Comparison of ENCODE assay signal across 8 mouse cellular contexts in genomic region chr5:148965089-148965591, GRCm38 (mm10). TPM values are rescaled to one million over a fixed set of nuclear protein-coding genes. Genes with fewer than 3 reads are reported as not detected.
DNase-seq lines count a peak whose midpoint lies in the region; ATAC-seq lines count a peak whose summit lies in the region.

No protein-coding gene starts in this region.

- H3K9me3 ChIP-seq in kidney, embryonic 16.5 days (ENCODE audit: low read length) = no peaks in the 10 kb centered on the region
- H3K9me3 ChIP-seq in liver, embryonic 11.5 days (ENCODE audit: control insufficient read depth, low read length) = no peaks in the 10 kb centered on the region

- H3K27ac ChIP-seq in kidney, embryonic 16.5 days (ENCODE audit: low read length) = peak overlapping the region; percentile 9; the same call in 1 of the 2 replicates
- peak overlapping the region; percentile 84; the same call in 1 of the 2 replicates for H3K27ac ChIP-seq in liver, embryonic 11.5 days (ENCODE audit: low read depth, low read length)

- WGBS in kidney, embryonic 16.5 days = 48% methylated on average over 15 of the region's 15 CpGs
- 68% methylated on average over 15 of the region's 15 CpGs for WGBS in liver, embryonic 11.5 days

- H3K4me3 ChIP-seq in kidney, embryonic 16.5 days (ENCODE audit: low read length) = no peak overlapping the region
- H3K4me3 ChIP-seq in liver, embryonic 11.5 days (ENCODE audit: low read depth, low read length) = no peak overlapping the region

- DNase-seq in adrenal gland, postnatal 14 days = peak; percentile 52
- no peak for DNase-seq in adrenal gland, postnatal 10 days
- no peak for DNase-seq in kidney, postnatal 14 days
- peak; percentile 51 for DNase-seq in brain, embryonic 18.5 days (ENCODE audit: low read depth, low spot score)
- no peak for DNase-seq in liver, embryonic 11.5 days (ENCODE audit: low spot score)
- DNase-seq in c-Kit-positive CD71-positive TER-119-positive erythroid progenitor cells, embryonic 14.5 days (ENCODE audit: low spot score) = no peak

- H3K9ac ChIP-seq in kidney, embryonic 16.5 days (replicated peaks; ENCODE audit: low read length) = no peak overlapping the region
- no peak overlapping the region for H3K9ac ChIP-seq in liver, embryonic 11.5 days (ENCODE audit: low read depth, low read length)

- peaks cover 32% of the 10 kb centered on the region for H3K4me1 ChIP-seq in kidney, embryonic 16.5 days (ENCODE audit: insufficient read depth, low read length)
- H3K4me1 ChIP-seq in liver, embryonic 11.5 days (replicated peaks; ENCODE audit: control insufficient read depth, insufficient read depth, low read length) = peaks cover 29% of the 10 kb centered on the region

- H3K27me3 ChIP-seq in kidney, embryonic 16.5 days (ENCODE audit: insufficient read depth, low read length) = no peaks in the 10 kb centered on the region
- no peaks in the 10 kb centered on the region for H3K27me3 ChIP-seq in liver, embryonic 11.5 days (replicated peaks; ENCODE audit: control insufficient read depth, insufficient read depth, low read length)

- no peak for ATAC-seq in kidney, embryonic 16.5 days (ENCODE audit: low FRiP score, low TSS enrichment)
- ATAC-seq in liver, embryonic 11.5 days (replicated peaks; ENCODE audit: low FRiP score) = no peak
- ATAC-seq in inflammation-experienced regulatory T-cells, adult 6 months = no peak

- no peak overlapping the region for H3K4me2 ChIP-seq in kidney, embryonic 16.5 days (replicated peaks; ENCODE audit: low read depth, low read length)
- peak overlapping the region; percentile 56 for H3K4me2 ChIP-seq in liver, embryonic 11.5 days

- H3K36me3 ChIP-seq in kidney, embryonic 16.5 days (ENCODE audit: insufficient read depth, low read length) = no peaks in the 10 kb centered on the region
- H3K36me3 ChIP-seq in liver, embryonic 11.5 days (ENCODE audit: control insufficient read depth, insufficient read depth, low read length) = no peaks in the 10 kb centered on the region

RNA-seq across cellular contexts. Expression of gene Gm42791, which starts 29.8 kb away (rescaled TPM):
- 5.6 and 6.2 TPM in 2 replicates for total RNA-seq in adrenal gland, postnatal 14 days (2021)
- total RNA-seq in adrenal gland, postnatal 10 days (2021) = 1 to 10 TPM; 3.6 to 4.7 TPM
- polyA plus RNA-seq in kidney, embryonic 16.5 days (2015; fragmentation: Nextera tagmentation; extraction: Ambion mirVana) = 0.42 TPM in 1 of 2 replicates, not detected in the other
- polyA plus RNA-seq in liver, embryonic 11.5 days (2014; fragmentation: Nextera tagmentation; extraction: Ambion mirVana) = not detected in 2 replicates
- not detected for polyA plus RNA-seq in inflammation-experienced regulatory T-cells, adult 6 months (2017; shearing (Covaris generic))

RNA-seq across cellular contexts. Expression of gene Katnal1, which starts 36.0 kb away (rescaled TPM):
- total RNA-seq in adrenal gland, postnatal 14 days (2021) = 7.2 and 7.6 TPM in 2 replicates
- total RNA-seq in adrenal gland, postnatal 10 days (2021) = 10 to 100 TPM in 1 of 2 experiments, 1 to 10 TPM in 1; 5.5 to 12.2 TPM
- polyA plus RNA-seq in kidney, embryonic 16.5 days (2015; fragmentation: Nextera tagmentation; extraction: Ambion mirVana) = 10.0 and 12.9 TPM in 2 replicates
- polyA plus RNA-seq in liver, embryonic 11.5 days (2014; fragmentation: Nextera tagmentation; extraction: Ambion mirVana) = 18.9 and 19.5 TPM in 2 replicates
- polyA plus RNA-seq in inflammation-experienced regulatory T-cells, adult 6 months (2017; shearing (Covaris generic)) = 1 to 10 TPM; 2.1 to 3.7 (median 3.7) TPM

Comparison
In these comparisons a context has a peak if more than half of its experiments do, and no peak if none do; other contexts are left out.
1. DNase-seq: peak in adrenal gland, postnatal 14 days (single experiment) and brain, embryonic 18.5 days (single experiment); none in adrenal gland, postnatal 10 days (single experiment), kidney, postnatal 14 days (single experiment), liver, embryonic 11.5 days (single experiment) and c-Kit-positive CD71-positive TER-119-positive erythroid progenitor cells, embryonic 14.5 days (single experiment).